Mouse (Mus musculus) cerebellum, adult 2 months (tissue): ENCODE measurements around the gene Cep170.

Experiments used
- CTCF ChIP-seq: fragments of 200-500 bp; IDR thresholded peaks from 2 replicates; pipeline ENCODE4 v1.5.1; 2011; ENCODE audit warnings: low read depth, mild to moderate bottlenecking, control low read depth, low read length, moderate library complexity, borderline replicate concordance; ENCODE audit not compliant: insufficient read depth
- POLR2A ChIP-seq: fragments of 200-500 bp; IDR thresholded peaks from 2 replicates; pipeline ENCODE4 v1.6.1; 2011; ENCODE audit warnings: low read length, control low read depth, borderline replicate concordance; ENCODE audit not compliant: insufficient read depth

DNA sequence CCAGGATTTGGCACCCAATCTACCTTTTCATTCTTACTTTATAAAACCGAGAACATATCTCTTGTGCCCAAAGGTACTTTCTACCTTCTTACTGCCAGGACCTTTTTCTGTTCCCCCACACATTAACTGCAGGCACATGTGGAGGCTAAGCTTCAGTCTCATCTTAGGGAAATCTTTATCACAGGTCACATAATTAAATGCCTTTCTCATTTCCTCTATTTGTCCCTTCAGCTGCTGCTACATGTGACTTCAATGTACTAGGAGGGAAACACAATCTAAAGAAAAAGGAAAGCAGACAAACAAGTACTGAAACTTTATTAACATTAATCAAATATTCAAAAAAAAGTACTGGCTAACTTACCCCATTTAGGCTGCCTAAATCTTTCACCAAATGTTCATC, 21.7 kb downstream of the Cep170 start:
- TF ChIP-seq CTCF (no peak), POLR2A (no peak)
